Mouse (Mus musculus): Measurements from ENCODE around the gene Mcmbp.
A peak's percentile ranks its signal among the peaks of the same experiment; 100 is the strongest.
"Not testable (repeated sequence)": the region's sequence is repeated elsewhere in the genome, so short reads cannot be mapped to it uniquely, and the experiment has no call there.

The Mcmbp gene

DNA sequence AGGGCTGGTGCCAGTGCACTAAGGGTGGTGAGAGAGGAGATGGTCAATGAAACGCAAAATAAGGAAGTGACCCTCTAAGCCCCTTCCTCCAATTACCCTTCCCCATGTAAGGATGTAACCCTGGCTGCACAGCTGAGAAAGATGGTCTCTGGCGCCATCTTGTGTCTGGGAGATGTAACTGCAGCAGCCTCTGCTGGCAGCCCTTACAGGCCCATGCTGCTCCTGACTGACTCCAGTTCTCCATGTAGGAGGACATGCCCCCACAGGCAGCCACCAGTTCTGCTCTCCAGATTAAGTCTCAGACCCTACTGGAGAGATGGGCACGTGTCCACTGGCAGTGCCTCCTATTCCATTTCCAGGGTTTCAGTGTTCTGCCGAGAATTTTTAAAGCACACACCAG lies 34.6 kb downstream of the Mcmbp start:
- peak; percentile 16 to 41 for DNase-seq

DNA sequence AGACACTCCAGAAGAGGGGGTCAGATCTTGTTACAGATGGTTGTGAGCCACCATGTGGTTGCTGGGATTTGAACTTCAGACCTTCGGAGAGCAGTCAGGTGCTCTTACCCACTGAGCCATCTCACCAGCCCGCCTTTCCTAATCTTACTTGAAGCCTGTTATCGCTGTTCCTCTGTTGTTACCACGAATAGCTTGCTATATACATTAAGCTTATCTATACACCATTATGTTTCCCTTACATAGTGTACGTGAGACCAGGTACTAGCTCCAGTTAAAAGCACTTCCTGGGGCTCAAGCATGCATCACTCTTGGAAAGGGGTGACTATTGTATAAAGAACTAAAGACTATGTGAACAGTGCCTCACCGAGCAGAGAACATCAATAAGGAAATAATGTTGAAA lies 40.3 kb downstream of the Mcmbp start:
- DNase-seq = not testable (repeated sequence)

DNA sequence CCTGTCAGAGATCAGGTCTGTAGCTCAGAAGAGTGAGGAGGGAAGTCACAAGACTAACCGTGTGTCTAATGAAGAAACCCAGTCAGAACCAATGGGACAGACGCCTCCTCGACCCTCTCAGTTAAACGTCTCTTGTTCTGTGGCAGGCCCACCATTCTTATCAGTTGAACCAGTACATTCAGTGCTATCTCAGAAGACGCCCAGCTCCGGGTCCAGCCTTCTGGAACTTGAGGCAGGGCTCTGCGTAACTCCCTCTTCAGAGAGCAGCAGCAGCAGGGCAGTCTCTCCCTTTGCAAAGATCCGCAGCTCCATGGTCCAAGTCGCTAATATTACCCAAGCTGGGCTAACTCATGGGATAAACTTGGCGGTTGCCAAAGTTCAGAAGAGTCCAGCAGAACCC lies 45.4 kb downstream of the Mcmbp start:
- DNase-seq = no peak

DNA sequence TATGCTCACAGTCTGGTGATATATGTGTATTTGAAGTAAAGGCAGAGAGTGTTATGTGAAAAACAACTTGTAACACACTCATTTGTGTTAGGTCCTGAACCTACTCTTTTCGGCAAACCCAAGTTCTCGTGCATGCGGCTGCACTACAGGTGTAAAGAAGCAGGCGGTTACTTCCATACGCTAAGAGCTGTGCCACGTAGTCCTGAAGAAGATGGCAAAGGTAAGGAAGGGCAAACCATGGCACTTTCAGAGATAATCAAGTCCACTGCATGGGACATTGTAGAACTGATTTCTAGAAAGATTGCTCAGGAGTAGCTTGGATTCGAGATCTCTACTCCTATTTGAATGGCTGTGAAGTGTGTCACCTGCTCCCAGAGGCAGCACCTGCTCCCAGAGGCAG lies 48.1 kb downstream of the Mcmbp start:
- DNase-seq = no peak

DNA sequence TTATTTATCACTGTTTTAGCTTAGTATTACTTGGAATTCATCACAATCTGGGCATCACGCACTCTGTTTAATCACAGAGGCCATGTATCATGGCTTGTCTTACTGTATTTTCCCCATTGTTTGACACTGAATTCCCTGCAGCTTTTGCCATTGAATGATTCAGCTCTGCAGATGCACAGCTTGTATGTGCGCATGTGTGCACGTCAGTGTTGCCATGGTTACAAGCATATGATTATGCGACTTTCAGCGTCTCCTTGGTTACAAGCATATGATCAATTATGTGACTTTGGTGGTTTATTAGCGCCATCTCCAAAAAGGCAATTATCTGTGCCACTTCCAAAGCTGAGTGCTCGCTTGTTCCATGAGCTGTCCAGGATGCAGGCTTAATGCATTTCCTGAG lies 49.5 kb downstream of the Mcmbp start:
- DNase-seq = no peak

DNA sequence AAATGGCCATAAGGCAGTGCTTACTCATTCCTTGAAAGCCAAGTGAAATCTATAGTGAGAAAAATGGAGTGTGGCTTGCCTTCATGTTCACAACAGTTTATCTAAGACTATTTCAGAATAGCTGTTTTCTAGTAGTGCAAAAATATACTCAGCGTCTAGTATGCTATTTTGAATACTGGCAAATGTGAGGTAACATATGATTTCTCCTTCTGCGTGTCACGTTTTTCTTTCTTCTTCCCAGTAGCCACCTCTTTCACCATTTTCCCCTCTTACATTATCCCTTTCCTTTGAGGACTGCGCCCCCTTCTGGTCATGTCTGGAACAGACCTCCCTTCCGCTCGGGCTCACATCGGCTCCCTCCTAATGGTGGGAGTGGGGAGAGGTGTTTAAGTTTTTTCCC lies 50.2 kb downstream of the Mcmbp start:
- DNase-seq = peak; percentile 50 to 60

DNA sequence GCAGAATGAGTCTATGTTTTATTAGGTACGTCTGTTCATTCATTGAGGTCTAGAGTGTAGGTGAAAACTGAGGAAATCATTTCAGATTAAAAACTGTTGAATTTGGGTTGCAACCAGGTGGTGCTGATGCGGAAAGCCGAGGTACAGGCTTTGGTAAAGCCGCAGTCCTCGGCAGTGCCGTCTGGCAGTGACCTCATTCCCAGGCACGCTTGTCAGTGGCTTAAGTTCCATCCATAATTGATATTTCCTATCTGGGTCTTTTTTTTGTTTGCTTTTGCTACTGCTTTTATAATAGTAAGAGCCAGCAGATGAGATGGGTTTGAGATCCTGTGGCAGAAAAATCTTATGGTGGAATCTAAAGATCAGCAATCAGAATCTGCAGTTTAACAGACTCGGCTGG lies 50.9 kb downstream of the Mcmbp start:
- no peak for DNase-seq

DNA sequence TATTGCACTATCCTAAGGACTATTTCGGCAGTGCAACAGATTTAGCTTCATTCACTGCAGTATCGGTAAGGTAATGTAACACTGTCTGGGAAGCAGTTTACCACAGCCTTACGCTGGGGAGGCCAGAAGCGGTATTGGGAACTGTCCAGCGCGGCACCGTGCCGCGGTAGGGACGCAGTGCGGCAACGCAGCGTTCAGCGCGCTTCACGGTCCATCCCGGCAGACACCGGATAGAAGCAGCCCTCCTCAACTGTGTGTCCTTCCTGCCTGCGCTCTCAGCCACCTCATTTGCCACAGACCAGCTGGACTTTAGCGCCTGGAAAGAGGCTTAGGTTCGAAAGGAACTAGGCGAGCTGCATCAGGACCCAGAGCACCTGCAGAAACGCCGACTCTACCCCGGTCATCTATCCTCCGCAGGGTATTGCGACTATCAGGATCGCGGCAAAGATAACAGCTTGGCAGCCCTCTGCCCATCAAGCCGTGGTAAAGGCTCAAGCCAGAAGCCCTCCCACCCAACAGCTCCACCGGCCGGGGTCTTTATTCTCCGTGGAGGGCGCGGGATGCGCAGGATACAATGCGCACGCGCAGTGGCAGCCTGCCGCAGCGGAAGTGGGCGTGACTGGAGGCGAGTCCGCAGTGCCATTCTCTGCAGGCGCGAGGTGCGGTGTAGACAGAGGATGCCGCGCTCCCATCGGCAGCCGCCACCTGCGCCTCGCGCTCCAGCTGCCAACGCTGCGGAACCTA lies 52.3 kb downstream of the Mcmbp start:
- peak; percentile 73 to 77 for DNase-seq

DNA sequence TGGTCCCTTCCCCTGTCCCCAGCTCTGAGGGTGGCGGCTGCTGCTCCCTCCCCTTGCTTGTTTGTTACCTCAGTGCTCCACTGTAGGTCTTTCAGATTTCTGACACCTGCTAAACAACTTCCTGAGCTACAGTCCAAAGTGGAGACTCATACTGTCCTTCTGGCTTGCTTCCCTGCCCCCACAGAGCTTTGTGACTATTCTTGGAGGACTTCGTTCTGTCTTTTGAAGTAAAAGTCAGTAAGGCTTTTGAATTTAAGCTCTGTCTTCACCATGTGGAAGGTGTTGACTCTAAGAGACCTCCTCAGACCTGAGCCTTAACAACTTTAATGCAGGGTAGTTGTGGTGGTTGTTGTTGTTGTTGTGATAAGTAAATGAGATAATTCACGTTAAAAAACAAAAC lies 61.7 kb downstream of the Mcmbp start:
- DNase-seq = no peak

DNA sequence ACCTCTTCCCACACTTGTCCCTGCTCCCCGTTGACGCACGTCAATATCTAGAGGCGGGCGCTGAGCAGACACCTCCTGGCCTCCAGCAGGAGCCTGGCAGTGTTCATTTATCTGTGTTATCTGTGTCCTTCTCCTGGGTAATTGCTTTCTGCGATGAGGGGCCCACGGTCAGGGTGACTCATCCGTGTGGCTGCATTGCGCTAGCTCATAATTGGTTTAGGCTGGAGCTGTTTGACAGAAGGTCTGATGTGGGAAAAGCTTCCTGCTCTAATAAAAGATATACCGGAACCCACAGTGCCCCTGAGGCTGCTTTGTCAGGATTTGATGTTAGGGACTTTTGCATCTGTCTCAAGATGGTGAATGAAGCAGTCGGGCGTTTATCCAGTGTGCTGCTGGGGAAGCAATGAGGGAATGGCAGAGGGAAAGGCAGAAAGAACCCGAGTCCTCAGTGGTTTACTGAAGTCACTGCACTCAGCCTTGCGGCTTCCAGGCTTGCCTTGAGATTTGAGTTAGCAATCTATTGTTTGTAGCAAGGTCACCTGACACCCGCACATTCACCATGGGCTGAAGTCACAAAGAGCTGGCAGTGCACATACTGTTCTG lies 67.8 kb downstream of the Mcmbp start:
- DNase-seq = no peak

DNA sequence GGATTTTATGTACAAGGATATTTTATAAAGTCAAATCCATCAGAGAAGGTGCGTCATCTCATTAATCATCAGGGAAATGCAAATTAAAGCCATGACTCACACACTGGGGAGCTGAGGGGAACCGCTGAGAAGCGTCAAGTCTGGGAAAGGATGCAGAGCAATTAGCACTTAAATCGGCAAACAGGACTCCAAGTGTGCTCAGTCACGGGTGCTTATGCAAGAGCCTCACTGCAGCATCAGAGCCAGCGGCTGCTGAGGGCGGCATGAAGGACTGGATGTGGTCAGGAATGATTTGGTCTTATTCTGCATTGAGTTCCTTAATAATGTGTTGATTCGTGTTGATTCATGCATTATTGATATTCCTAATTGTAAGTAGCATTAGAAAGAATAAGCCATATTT lies 68.3 kb downstream of the Mcmbp start:
- no peak for DNase-seq

DNA sequence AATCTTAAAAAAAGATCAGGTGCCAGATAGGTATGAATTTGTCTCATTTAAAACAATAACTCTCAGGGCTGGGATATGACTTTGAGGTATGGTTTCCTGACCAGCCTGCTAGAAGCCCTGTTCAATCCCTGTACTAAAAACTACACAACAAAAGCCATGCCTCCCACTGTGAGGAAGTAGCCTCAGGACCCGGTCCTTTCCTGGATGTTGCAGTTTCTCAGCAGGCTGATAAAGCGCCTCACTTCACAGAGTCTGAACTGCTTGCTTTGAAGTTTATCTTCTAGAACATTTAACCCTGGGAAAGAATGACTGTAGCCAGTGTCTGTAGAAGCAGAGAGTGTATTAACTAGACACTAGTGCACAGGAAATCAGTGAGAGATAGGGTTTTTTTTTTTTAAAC lies 71.5 kb downstream of the Mcmbp start:
- no peak for DNase-seq

DNA sequence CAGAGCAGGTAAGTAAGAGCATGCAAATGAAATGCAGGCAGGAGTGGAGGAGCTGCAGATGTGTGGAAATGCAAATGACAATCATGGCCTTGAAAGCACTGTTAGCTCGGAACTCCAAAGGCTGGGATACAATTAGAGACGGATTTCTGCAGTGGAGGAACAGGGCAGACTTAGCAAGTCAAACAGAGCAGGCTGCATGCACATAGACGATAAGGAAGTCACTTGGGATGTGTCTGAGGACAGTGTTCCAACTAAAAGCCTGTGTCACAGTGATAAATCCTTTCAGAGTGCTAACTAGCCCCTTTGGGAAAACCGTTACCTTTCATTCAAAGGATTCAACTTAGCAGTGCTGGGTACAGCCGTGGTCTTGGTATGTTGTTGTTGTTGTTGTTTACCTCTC lies 72.5 kb downstream of the Mcmbp start:
- no peak for DNase-seq

DNA sequence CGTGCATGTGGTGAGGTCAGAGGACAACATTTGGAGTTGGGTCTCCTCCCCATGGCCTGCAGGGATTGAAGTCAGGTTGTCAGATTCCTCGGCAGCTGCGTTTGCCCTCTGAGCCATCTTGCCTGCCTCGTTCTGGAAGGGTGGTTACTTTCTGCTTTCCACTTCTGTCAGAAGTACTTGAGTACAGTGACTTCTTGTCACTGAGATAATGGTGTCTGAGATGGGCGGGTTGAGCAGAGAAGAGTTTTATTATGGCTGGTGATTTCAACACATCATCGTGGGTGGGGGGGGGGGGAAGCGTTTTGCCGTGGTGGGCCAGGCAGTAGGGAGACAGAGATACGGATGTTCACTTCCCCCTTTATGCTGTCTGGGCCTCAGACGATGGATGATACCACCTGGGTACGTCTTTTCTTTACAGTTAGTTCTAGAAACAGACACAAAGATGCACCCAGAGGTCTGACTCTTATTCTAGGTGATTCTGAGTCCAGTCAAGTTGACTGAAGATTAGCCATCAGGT lies 75.4 kb downstream of the Mcmbp start:
- DNase-seq = no peak

DNA sequence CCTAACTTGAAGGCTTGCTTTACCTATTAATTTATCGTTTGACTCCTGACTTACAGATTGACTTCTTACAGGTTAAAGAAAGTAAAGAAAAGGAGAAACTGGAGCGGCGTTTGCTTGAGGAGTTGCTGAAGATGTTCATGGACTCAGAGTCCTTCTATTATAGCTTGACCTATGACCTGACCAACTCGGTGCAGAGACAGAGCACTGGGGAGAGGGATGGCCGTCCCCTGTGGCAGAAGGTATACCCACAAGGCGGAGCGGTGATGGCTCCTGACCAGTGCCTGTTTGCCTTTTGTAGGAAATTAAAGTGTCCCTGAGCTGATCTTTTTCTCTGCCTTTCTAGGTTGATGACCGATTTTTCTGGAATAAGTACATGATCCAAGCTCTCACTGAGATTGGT lies 76.4 kb downstream of the Mcmbp start:
- no peak for DNase-seq

DNA sequence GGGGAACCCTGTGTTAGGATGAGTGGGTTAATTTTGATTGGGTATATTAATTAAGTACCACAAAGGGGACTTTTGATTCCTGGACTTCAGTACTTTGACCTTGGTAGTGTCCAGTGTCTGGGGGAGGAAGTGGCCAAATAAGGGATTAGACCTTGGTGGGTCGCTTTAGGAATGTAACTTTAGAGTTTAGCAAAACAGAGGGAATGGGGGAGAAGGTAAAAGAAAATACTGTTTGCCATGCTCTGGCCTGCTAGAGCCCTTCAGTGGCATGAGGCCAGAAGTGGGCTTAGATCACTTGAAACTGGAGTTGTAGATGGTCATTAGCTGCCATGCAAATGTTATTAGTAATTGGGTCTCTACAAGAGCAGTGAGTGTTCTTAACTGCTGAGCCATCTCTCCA lies 83.3 kb downstream of the Mcmbp start:
- DNase-seq = no peak
